Mouse (Mus musculus): ENCODE measurements around the gene Dhtkd1.
"Not testable (repeated sequence)": the region's sequence is repeated elsewhere in the genome, so short reads cannot be mapped to it uniquely, and the experiment has no call there.

Gene Dhtkd1

GRCm38 (mm10) chr2:5942416-5943032 lies at the start of gene Dhtkd1:
TSS of gene Dhtkd1 (minus strand) at chr2:5942792.
- peak; percentile 62 to 72 for DNase-seq

GRCm38 (mm10) chr2:5977532-5977931 lies 34.9 kb upstream of the Dhtkd1 start:
- DNase-seq, result no peak

DNA sequence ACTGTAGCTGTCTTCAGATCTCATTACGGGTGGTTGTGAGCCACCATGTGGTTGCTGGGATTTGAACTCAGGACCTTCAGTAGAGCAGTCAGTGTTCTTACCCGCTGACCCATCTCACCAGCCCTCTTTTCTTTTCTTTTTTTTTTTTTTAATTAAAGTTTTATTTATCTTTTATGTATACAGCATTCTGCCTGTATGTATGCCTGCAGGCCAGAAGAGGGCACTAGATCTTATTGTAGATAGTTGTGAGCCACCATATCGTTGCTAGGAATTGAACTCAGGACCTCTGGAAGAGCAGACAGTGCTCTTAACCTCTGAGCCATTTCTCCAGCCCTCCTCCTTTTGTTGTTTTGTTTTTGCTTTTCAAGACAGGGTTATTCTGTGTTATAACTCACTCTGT lies 28.0 kb upstream of the Dhtkd1 start:
- DNase-seq, result not testable (repeated sequence)

GRCm38 (mm10) chr2:5965972-5966371 lies 23.4 kb upstream of the Dhtkd1 start:
- DNase-seq, result no peak

DNA sequence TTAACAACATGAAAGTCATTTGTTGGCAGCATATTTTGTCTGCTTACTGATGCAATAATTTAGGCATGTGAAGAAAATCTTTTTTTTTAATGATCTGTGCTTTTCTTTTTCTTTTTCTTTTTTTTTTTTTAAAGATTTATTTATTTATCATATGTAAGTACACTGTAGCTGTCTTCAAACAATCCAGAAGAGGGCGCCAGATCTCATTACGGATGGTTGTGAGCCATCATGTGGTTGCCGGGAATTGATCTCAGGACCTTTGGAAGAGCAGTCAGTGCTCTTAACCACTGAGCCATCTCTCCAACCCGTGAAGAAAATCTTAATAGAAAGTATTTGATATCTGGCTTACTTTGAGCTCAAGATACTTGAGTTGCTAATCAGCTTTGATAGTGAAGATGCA lies 21.1 kb upstream of the Dhtkd1 start:
- DNase-seq, result not testable (repeated sequence)

GRCm38 (mm10) chr2:5962265-5962664 lies 19.7 kb upstream of the Dhtkd1 start:
- no peak for DNase-seq

DNA sequence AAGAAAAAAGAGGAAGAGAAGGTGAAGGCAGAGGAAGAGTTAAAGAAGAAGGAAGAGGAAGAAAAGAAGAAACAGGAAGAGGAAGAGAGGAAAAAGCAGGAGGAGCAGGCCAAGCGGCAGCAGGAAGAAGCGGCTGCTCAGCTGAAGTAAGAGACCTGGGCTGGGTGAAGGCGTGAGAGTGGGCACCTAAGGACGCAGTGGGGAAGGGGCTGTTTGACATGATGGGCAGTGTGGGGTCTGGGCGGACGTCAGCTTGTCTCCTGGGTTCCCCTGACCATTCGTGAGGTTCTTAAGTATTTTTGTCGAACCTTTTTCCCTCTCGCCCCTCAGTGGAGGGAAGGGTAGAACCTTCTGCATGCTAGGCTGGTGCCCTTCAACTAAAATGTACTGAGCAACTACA lies 15.1 kb upstream of the Dhtkd1 start:
- peak in 1 of 2 experiments; percentile 12 for DNase-seq

- no peak for DNase-seq
Observed at GRCm38 (mm10) chr2:5951621-5952211, 9.1 kb upstream of the Dhtkd1 start.

DNA sequence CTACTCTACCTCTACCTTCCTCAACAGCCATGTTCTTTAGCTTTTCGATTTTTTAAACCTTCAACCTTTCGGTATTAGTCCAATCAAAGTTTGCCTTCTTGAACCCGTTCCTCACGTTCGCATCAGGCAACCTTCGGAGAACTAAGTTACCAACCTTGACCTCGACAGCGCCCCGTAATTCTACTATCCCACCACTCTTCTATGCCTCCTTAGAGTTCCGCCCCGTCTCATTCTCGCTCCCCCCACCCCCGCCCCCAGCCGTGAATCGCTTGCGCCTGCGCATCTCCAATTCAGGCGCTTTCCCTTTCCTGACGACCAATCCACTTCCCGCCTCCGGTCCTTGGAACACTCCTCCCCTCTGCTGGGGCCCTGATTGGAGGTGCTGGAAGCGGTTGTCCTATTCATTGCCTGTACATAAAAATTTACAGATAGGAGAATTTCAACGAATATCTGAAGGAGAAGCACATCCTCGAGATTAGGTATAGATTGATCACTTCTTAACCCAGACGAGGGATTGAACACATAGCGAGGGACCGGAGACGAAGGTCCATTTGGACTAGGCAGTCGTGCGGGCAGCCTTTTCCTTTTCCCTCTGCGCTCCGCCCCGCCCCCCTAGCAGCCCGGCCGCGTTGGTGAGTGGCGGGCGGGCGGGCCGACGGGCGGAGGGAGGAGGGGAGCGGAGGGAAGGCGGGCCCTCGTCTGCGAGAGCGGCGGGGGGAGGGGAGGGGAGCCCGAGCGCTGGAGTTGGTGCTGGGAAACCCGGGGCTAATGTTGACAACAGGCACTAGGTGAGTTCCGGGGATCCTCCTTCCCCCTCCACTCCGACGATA lies 8.4 kb upstream of the Dhtkd1 start, which contains the start of gene Upf2:
TSS of gene Upf2 (plus strand) at position 704 of the 830 bp plus-strand sequence.
- peak; percentile 95 to 99 for DNase-seq

DNA sequence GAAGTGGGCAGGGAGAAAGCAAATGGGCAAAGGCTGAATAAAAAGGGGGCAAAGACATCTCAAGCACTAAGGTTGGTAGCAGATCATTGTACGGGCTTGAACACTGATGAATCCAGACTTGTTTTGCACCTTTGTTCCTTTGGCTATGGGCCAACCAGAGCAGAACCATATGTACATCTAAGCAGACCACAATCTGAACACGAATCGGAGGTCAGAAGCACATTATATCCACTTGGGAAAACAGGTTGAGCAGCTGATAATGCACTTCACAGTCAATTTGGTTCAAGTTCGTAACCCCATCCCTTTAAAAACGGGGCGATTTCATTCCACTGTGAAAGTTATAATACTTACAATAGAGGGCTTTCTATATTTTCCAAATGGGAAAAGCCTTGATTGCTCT lies 7.7 kb upstream of the Dhtkd1 start:
- peak; percentile 38 to 56 for DNase-seq

GRCm38 (mm10) chr2:5949821-5950220 lies 7.2 kb upstream of the Dhtkd1 start:
- not testable (repeated sequence) for DNase-seq

- DNase-seq, result no peak
Observed at GRCm38 (mm10) chr2:5948964-5949363, 6.4 kb upstream of the Dhtkd1 start.

DNA sequence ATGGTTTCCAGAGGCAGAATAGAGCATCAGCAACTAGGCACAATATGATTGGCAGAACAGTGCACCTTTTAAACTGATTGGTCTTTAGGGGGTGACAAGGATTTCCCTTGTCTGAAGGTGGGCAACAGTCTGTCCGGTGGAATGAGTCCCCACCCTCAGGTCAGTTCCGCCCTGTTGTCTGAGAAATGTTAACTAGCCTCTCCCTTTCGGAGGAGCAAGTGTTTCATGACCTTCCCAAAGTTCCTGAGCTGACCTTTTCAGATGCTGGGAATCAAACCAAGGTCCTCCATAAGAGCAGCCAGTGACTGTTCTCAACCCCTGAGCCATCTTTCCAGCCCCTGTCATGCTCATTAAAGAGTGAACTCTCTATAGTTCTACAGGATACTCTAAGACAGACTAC lies 4.3 kb upstream of the Dhtkd1 start:
- DNase-seq, result no peak

DNA sequence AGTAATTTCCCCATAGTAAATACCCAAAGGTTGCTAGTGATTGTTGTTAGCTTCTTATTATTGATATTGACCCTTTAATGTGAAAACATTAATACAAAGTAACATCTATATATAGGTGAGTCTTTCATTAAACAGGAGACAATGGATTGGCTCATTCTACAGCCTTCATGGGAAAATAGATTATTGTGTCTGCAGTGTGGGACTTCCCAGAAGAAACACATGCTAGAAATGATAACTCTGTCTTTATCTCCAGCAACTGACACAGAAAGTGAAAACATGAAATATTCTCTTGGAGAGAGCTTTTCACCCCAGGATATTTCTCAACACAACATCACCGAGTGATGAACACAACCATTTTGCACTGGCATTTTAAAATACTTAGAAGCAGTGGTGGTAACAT lies 3.0 kb upstream of the Dhtkd1 start:
- DNase-seq, result no peak

DNA sequence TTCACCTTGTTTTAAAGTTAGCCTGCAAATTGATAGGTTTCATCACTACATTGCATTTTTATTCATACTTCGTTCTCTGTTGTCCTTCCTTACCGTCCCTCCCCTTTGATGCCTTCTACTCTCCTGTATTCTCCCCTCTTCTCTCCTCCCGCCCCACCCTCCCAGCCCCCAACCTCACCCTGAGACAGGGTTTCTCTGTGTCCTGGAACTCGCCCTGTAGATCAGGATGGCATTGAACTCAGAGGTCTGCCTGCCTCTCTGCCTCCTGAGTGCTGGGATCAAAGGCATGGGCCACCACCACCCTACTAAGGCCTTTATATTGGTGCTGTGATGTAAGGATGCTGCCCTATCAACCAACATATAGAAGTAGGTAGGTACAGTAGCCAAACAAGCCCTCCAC lies 479 bp upstream of the Dhtkd1 start:
- no peak for DNase-seq

DNA sequence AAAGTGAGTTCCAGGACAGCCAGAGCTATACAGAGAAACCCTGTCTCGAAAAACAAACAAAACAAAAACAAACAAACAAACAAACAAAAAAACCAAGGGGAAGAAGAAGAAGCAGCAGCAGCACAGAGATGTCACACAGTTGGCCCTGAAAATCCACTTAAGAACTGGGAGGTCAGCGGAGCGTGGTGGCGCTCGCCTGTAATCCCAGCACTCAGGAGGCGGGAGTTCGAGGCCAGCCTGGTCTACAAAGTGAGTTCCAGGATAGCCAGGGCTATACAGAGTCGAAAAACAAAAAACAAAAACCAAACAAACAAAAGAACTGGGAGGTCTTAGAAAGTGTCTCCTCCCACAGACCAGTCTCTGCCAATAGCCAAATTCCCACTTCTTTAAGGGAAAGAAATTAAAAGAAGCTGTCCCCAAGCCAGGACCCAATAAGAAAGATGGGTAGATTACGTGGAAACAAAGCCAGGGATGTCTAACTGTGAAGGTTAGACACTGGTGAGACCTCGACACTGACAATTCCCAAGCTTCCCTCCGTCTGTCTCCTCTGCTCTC lies 654 bp downstream of the Dhtkd1 start:
- peak in 1 of 2 experiments; percentile 10 for DNase-seq

GRCm38 (mm10) chr2:5940936-5941335 lies 1.7 kb downstream of the Dhtkd1 start:
- no peak for DNase-seq

DNA sequence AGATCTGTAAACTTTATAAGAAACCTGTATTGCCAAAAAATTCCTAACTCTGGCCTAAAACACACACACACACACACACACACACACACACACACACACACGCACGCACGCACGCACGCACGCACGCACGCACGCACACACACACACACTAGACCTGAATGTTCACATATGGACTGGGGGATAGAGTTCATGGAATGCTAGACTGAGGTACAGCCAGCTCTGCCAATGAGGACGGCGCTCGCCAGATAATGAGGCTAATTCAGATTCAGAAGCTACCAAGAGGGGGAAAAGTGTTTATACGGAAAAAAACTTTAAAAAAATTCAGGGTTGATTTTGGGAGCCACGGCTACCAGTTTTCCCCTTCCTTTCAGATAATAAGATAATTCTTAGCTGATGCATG lies 2.7 kb downstream of the Dhtkd1 start:
- DNase-seq, result no peak

GRCm38 (mm10) chr2:5939319-5939718 lies 3.3 kb downstream of the Dhtkd1 start:
- no peak for DNase-seq

- no peak for DNase-seq
Observed at GRCm38 (mm10) chr2:5936550-5936949, 6.0 kb downstream of the Dhtkd1 start.

GRCm38 (mm10) chr2:5936068-5936467 lies 6.5 kb downstream of the Dhtkd1 start:
- DNase-seq, result no peak

DNA sequence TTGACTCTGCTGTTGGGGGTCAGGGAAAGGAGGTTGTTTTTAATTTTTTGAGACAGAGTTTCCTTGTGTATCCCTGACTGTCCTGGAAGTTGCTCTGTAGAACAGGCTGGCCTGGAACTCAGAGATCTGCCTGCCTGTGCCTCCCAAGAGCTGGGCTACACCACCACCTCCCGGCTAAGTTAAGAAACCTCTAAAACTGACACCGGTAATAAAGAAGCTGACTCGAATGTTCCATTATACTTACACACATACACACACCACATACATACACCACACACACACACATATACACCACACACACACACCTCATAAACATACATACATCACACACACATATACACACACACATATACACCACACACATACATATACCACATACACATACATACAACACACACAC lies 7.7 kb downstream of the Dhtkd1 start:
- DNase-seq, result no peak

GRCm38 (mm10) chr2:5931938-5932337 lies 10.7 kb downstream of the Dhtkd1 start:
- no peak for DNase-seq
